Comparison of ENCODE assay signal across 8 mouse cellular contexts in the genomic region with DNA sequence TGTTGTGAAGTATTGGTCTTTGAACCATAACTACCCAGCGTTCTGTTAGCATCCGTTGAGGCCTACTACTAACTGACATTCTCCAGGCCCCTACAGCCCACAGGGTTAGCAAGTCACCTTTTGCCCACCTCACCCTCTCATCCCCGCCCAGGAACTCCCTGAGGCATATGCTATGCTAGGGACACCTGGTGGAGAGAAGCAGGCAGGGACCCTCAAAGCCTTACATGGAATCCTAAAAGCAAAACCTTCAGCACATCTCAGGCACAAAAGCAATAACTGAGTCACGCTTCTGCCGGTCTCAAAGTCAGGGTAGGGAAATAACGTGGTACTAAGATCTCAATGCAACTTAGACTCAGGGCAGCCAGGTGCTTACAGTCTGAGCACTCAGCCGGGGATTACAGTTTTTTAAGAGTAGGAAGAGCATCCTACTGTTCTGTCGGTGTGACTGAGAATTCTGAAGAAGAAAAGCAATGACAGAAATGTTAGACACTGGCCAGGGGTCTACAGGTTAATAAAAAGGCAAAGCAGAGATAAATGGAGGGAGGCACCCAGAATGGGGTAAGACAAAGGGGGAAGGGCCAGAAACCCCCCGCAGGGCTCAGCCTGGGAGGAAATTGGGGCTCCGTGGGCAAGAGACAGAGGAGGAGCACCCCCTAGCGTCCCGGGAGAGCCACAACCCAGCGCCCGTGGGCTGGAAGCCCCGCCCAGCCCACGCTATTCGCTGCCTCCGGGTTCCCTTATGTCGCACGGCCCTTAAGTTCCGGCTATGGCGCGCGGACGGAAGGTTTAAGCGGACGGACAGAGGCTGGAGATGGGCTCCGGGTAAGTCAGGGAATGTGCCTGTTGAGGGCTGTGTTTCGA. TPM values are rescaled to one million over a fixed set of nuclear protein-coding genes. Genes with fewer than 3 reads are reported as not detected.
DNase-seq lines count a peak whose midpoint lies in the region; ATAC-seq and TF ChIP-seq lines count a peak whose summit lies in the region.

Ints14 (plus strand) TSS at position 789 of the 861 bp plus-strand sequence.

- WGBS in hindbrain, postnatal 0 days: 6% methylated on average over 28 of the region's 29 CpGs

- intact Hi-C loops in gastrocnemius, adult 2 months (cut with DNase I): loop anchor here (5.0 kb wide), 1 partner anchor 58 kb away; no protein-coding TSS in a partner anchor
- intact Hi-C loops in left cerebral cortex, adult 2 months (cut with DNase I): loop anchor here (2.0 to 5.0 kb wide), 4 partner anchors 58 to 678 kb away; partner anchors contain the start of genes Dis3l and Tipin

- ATAC-seq in common myeloid progenitor, adult 5-6 weeks (replicated peaks; ENCODE audit: low read depth, poor library complexity, severe bottlenecking): peak; percentile 96
- peak; percentile 98 for ATAC-seq in hindbrain, postnatal 0 days
- peak; percentile 99 for ATAC-seq in megakaryocyte, adult 5-6 weeks (ENCODE audit: poor library complexity, severe bottlenecking)

- H3K9me3 ChIP-seq in hindbrain, postnatal 0 days (ENCODE audit: low read length): no peaks in the 10 kb centered on the region

- H3K9ac ChIP-seq in hindbrain, postnatal 0 days (replicated peaks; ENCODE audit: low read length): peak within 1 kb of the TSS; percentile 90

- H3K27me3 ChIP-seq in hindbrain, postnatal 0 days (ENCODE audit: insufficient read depth, low read length): no peaks in the 10 kb centered on the region

- peaks cover 6% of the 10 kb centered on the region; the same call in 1 of the 2 replicates for H3K4me1 ChIP-seq in hindbrain, postnatal 0 days (ENCODE audit: insufficient read depth, low read length)

- peak; percentile 98 for DNase-seq in ZHBTc4 (ENCODE audit: low read depth, low spot score)
- DNase-seq in gastrocnemius, adult 2 months: peak; percentile 96
- peak; percentile 98 for DNase-seq in hindbrain, postnatal 0 days (ENCODE audit: low spot score)
- DNase-seq in left cerebral cortex, adult 2 months (ENCODE audit: extremely low spot score in 1 of 2, low spot score in 2 of 2): peak; percentile 94 to 96
- DNase-seq in right cerebral cortex, adult 2 months (ENCODE audit: low spot score in 2 of 2): peak; percentile 97 to 98
- peak; percentile 96 for DNase-seq in urinary bladder, postnatal 14 days (ENCODE audit: low spot score)

- peak within 1 kb of the TSS; percentile 83 for H3K4me2 ChIP-seq in hindbrain, postnatal 0 days (ENCODE audit: low read depth, low read length)

- H3K36me3 ChIP-seq in hindbrain, postnatal 0 days (ENCODE audit: insufficient read depth, low read length): peaks cover 6% of the 10 kb centered on the region; the same call in 1 of the 2 replicates

- TF ChIP-seq CTCF in gastrocnemius, adult 2 months (IDR thresholded peaks at IDR 0.05): peak; percentile 95
- peak; percentile 83 for TF ChIP-seq CTCF in hindbrain, postnatal 0 days (IDR thresholded peaks at IDR 0.05; ENCODE audit: low read depth)
- peak; percentile 88 for TF ChIP-seq CTCF in left cerebral cortex, adult 2 months (IDR thresholded peaks at IDR 0.05)

- peak within 1 kb of the TSS; percentile 96 for H3K27ac ChIP-seq in gastrocnemius, adult 2 months
- H3K27ac ChIP-seq in hindbrain, postnatal 0 days: peak within 1 kb of the TSS; percentile 89
- H3K27ac ChIP-seq in left cerebral cortex, adult 2 months: peak within 1 kb of the TSS; percentile 69

- H3K4me3 ChIP-seq in gastrocnemius, adult 2 months: peak within 1 kb of the TSS; percentile 74
- peak within 1 kb of the TSS; percentile 75 for H3K4me3 ChIP-seq in hindbrain, postnatal 0 days (ENCODE audit: low read length)
- peak within 1 kb of the TSS; percentile 77 for H3K4me3 ChIP-seq in left cerebral cortex, adult 2 months

RNA-seq across cellular contexts. Expression of gene Ints14, which starts in this region (rescaled TPM):
- 30.4 and 37.1 TPM in 2 replicates for total RNA-seq in common myeloid progenitor, adult 5-6 weeks (2017)
- 10 to 100 TPM; 16.9 to 17.5 TPM for total RNA-seq in gastrocnemius, adult 2 months (2021)
- 28.8 and 30.6 TPM in 2 replicates for total RNA-seq in hindbrain, postnatal 0 days (2014; rRNA removed)
- 30.0 and 30.4 TPM in 2 replicates for polyA plus RNA-seq in hindbrain, postnatal 0 days (2015; fragmentation: Nextera tagmentation; extraction: Ambion mirVana)
- total RNA-seq in left cerebral cortex, adult 2 months (2021): 10 to 100 TPM; 19.4 to 22.2 TPM
- 21.5 and 25.4 TPM in 2 replicates for total RNA-seq in megakaryocyte, adult 5-6 weeks (2015)
- 20.7 and 24.0 TPM in 2 replicates for total RNA-seq in megakaryocyte, adult 5-6 weeks (2017)

Comparison
In these comparisons a context has a peak if more than half of its experiments do, and no peak if none do; other contexts are left out.
1. Peak in every context shown above with its lines: DNase-seq, ATAC-seq, H3K4me3 ChIP-seq and H3K27ac ChIP-seq.